Mouse (Mus musculus) right cerebral cortex, postnatal 25 days (tissue): Measurements from ENCODE around the gene Aoah.

Experiments used
- DNase-seq: peaks from one replicate; pipeline ENCODE4 v3.0.0; 2022

Aoah gene

GRCm38 (mm10) chr13:21082686-21083085 lies 288.8 kb downstream of the Aoah start:
- no peak for DNase-seq
